Mouse (Mus musculus): ENCODE results near the gene Il17ra.

DNA sequence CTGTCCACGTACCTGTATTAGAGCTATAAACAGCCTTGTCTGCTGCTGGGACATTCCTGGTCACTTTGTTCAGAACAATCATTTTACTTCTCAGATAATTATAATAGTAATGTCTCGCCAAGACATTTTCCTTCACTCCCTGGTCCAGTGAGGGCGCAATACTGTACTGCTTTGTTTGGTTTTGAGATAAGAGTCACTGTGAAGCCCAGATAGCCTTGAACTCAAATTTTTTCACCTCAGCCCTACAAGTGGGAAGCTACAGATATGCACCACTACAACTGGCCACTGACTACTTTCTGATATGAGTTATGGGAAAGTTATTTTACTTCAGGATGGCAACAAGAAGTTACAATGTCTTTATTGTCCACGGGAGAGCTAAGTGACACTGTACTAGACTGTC lies 53.4 kb downstream of the Il17ra start:
- TF ChIP-seq CTCF (IDR thresholded peaks at IDR 0.05; ENCODE audit: borderline replicate concordance, control insufficient read depth, extremely low read depth, insufficient read depth, low read length, poor library complexity): no peak
- no peak for TF ChIP-seq POLR2A (IDR thresholded peaks at IDR 0.05; ENCODE audit: control insufficient read depth, extremely low read depth, insufficient read depth, low read length, poor library complexity)

Data from thymus, adult 2 months (tissue).